In genomic region chr2:146347942-146348341, GRCm38 (mm10) we compare ENCODE assay signal across 12 mouse cellular contexts.
DNase-seq lines count a peak whose midpoint lies in the region; ATAC-seq and TF ChIP-seq lines count a peak whose summit lies in the region.
"Had no signal": no experiment of that assay in that cellular context is flagged by ENCODE, and none has a peak within 500 bp of the region (broad histone marks: within the 10 kb centered on the region; RNA-seq: fewer than 3 reads in every experiment).

No protein-coding gene starts in this region.

- H3K4me1 ChIP-seq in intestine, embryonic 14.5 days (replicated peaks; ENCODE audit: control insufficient read depth, insufficient read depth, low read length): no peaks in the 10 kb centered on the region
- no peaks in the 10 kb centered on the region for H3K4me1 ChIP-seq in intestine, postnatal 0 days (replicated peaks; ENCODE audit: control insufficient read depth, insufficient read depth, low read length)
- H3K4me1 ChIP-seq in forebrain, embryonic 13.5 days: peaks cover 29% of the 10 kb centered on the region
- 0 out of 2 replicates have a peak, but pooled peaks cover 8% of the 10 kb centered on the region for H3K4me1 ChIP-seq in neural tube, embryonic 15.5 days
- H3K4me1 ChIP-seq: liver, embryonic 15.5 days had no signal

- no peak overlapping the region for H3K4me2 ChIP-seq in intestine, embryonic 14.5 days (ENCODE audit: low read length)
- H3K4me2 ChIP-seq in intestine, postnatal 0 days (replicated peaks; ENCODE audit: low read depth): no peak overlapping the region
- no peak overlapping the region for H3K4me2 ChIP-seq in forebrain, embryonic 13.5 days
- H3K4me2 ChIP-seq in neural tube, embryonic 15.5 days: no peak overlapping the region
- H3K4me2 ChIP-seq: liver, embryonic 15.5 days had no signal

- no peak for DNase-seq in intestine, embryonic 14.5 days (ENCODE audit: low spot score)
- DNase-seq in layer of hippocampus, adult 9-10 months (ENCODE audit: low spot score): peak; percentile 22
- DNase-seq in spleen, adult 12 weeks (ENCODE audit: low spot score): no peak
- DNase-seq in gastrocnemius, postnatal 4 days (ENCODE audit: low spot score in 2 of 2): no peak
- no peak for DNase-seq in spleen, postnatal 14 days (ENCODE audit: low spot score in 2 of 2)
- DNase-seq: cerebellum, adult 9-11 months had no signal

- H3K4me3 ChIP-seq in intestine, embryonic 14.5 days (ENCODE audit: low read depth, low read length): no peak overlapping the region
- no peak overlapping the region for H3K4me3 ChIP-seq in intestine, postnatal 0 days (ENCODE audit: low read depth, low read length)
- H3K4me3 ChIP-seq in forebrain, embryonic 13.5 days: no peak overlapping the region
- H3K4me3 ChIP-seq in neural tube, embryonic 15.5 days (replicated peaks): no peak overlapping the region
- H3K4me3 ChIP-seq: layer of hippocampus, adult 2 months; liver, embryonic 15.5 days; myocyte had no signal

- WGBS in intestine, embryonic 14.5 days: 87% methylated on average over 2 of the region's 2 CpGs
- 89% methylated on average over 2 of the region's 2 CpGs for WGBS in intestine, postnatal 0 days
- 17% methylated on average over 2 of the region's 2 CpGs for WGBS in forebrain, embryonic 13.5 days
- 18% methylated on average over 2 of the region's 2 CpGs for WGBS in neural tube, embryonic 15.5 days

- no peak for TF ChIP-seq CTCF in intestine, postnatal 0 days (IDR thresholded peaks at IDR 0.05; ENCODE audit: low read depth)

- H3K27me3 ChIP-seq in intestine, embryonic 14.5 days (replicated peaks; ENCODE audit: control insufficient read depth, insufficient read depth, low read length): no peaks in the 10 kb centered on the region
- H3K27me3 ChIP-seq in intestine, postnatal 0 days (replicated peaks; ENCODE audit: control insufficient read depth, insufficient read depth, low read length): no peaks in the 10 kb centered on the region
- no peaks in the 10 kb centered on the region for H3K27me3 ChIP-seq in forebrain, embryonic 13.5 days
- 0 out of 2 replicates have a peak, but pooled peaks cover 2% of the 10 kb centered on the region for H3K27me3 ChIP-seq in neural tube, embryonic 15.5 days (replicated peaks)
- H3K27me3 ChIP-seq: liver, embryonic 15.5 days had no signal

- H3K9me3 ChIP-seq in intestine, embryonic 14.5 days (ENCODE audit: control insufficient read depth, low read length): no peaks in the 10 kb centered on the region
- H3K9me3 ChIP-seq in intestine, postnatal 0 days (ENCODE audit: control insufficient read depth): no peaks in the 10 kb centered on the region
- H3K9me3 ChIP-seq in forebrain, embryonic 13.5 days (replicated peaks): no peaks in the 10 kb centered on the region
- no peaks in the 10 kb centered on the region for H3K9me3 ChIP-seq in neural tube, embryonic 15.5 days (replicated peaks)
- H3K9me3 ChIP-seq: liver, embryonic 15.5 days had no signal

- no peak overlapping the region for H3K27ac ChIP-seq in intestine, embryonic 14.5 days (ENCODE audit: low read depth)
- H3K27ac ChIP-seq in intestine, postnatal 0 days (ENCODE audit: low read depth, low read length): no peak overlapping the region
- peak overlapping the region; percentile 82 for H3K27ac ChIP-seq in forebrain, embryonic 13.5 days
- H3K27ac ChIP-seq in neural tube, embryonic 15.5 days (replicated peaks): no peak overlapping the region
- H3K27ac ChIP-seq: liver, embryonic 15.5 days had no signal

- H3K36me3 ChIP-seq in intestine, embryonic 14.5 days (ENCODE audit: control insufficient read depth, insufficient read depth, low read length): peaks cover 27% of the 10 kb centered on the region
- peaks cover 63% of the 10 kb centered on the region for H3K36me3 ChIP-seq in intestine, postnatal 0 days (ENCODE audit: control insufficient read depth, insufficient read depth)
- peaks cover 36% of the 10 kb centered on the region for H3K36me3 ChIP-seq in forebrain, embryonic 13.5 days (ENCODE audit: poor library complexity, severe bottlenecking)
- peaks cover 14% of the 10 kb centered on the region for H3K36me3 ChIP-seq in neural tube, embryonic 15.5 days

- 0 out of 2 replicates have a peak, but pooled peaks have one; percentile 32 for ATAC-seq in intestine, embryonic 14.5 days (replicated peaks; ENCODE audit: low FRiP score, low TSS enrichment, low read depth)
- no peak for ATAC-seq in intestine, postnatal 0 days
- peak; percentile 96 for ATAC-seq in forebrain, embryonic 13.5 days
- ATAC-seq in neural tube, embryonic 15.5 days (ENCODE audit: low FRiP score): peak; percentile 84

- H3K9ac ChIP-seq in intestine, embryonic 14.5 days (ENCODE audit: low read length): no peak overlapping the region
- H3K9ac ChIP-seq in intestine, postnatal 0 days (ENCODE audit: low read depth, low read length): no peak overlapping the region
- no peak overlapping the region for H3K9ac ChIP-seq in forebrain, embryonic 13.5 days
- no peak overlapping the region for H3K9ac ChIP-seq in neural tube, embryonic 15.5 days (replicated peaks)
- H3K9ac ChIP-seq: liver, embryonic 15.5 days had no signal
